ENCODE assay signal across 35 mouse cellular contexts in the genomic region with DNA sequence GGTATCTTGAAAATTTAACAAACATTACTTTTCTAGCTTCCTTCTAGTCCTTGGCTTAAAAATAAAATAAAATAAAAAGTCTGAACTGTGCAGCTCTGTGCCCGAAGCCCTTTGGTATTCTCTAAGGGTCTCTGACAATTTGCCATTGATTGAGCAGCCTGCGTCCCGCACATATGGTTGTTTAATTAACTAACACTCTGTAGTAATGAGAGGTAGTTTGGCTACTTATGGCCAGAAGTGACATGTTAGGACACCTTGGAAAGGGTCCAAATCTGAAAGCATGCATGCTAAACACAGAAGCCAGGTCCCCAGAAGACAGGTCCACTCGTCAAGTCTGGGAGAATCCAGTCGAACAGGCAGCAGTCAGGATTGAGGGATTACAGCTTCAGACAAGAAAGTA. TPM values are rescaled to one million over a fixed set of nuclear protein-coding genes. Genes with fewer than 3 reads are reported as not detected.
"Had no signal": no experiment of that assay in that cellular context is flagged by ENCODE, and none has a peak within 500 bp of the region (broad histone marks: within the 10 kb centered on the region; RNA-seq: fewer than 3 reads in every experiment).

No protein-coding gene starts in this region.

- H3K4me1 ChIP-seq: heart, embryonic 13.5 days; heart, embryonic 15.5 days; hindbrain, embryonic 10.5 days; hindbrain, embryonic 12.5 days; hindbrain, embryonic 15.5 days; intestine, embryonic 15.5 days; liver, embryonic 13.5 days; liver, embryonic 15.5 days had no signal

- H3K27me3 ChIP-seq: heart, embryonic 13.5 days; heart, embryonic 15.5 days; hindbrain, embryonic 12.5 days; hindbrain, embryonic 15.5 days; intestine, embryonic 15.5 days; limb, embryonic 12.5 days; liver, embryonic 13.5 days; liver, embryonic 15.5 days had no signal

- H3K9me3 ChIP-seq: heart, embryonic 13.5 days; heart, embryonic 15.5 days; hindbrain, embryonic 10.5 days; hindbrain, embryonic 12.5 days; hindbrain, embryonic 15.5 days; intestine, embryonic 15.5 days; limb, embryonic 10.5 days; limb, embryonic 12.5 days; liver, embryonic 13.5 days; liver, embryonic 15.5 days had no signal

- H3K9ac ChIP-seq: heart, embryonic 13.5 days; heart, embryonic 15.5 days; hindbrain, embryonic 12.5 days; hindbrain, embryonic 15.5 days; intestine, embryonic 15.5 days; limb, embryonic 12.5 days; liver, embryonic 13.5 days; liver, embryonic 15.5 days had no signal

- DNase-seq: gastrocnemius, adult 2 months; gastrocnemius, postnatal 10 days; gastrocnemius, postnatal 25 days; heart, adult 2 months; heart, postnatal 14 days; heart, postnatal 4 days; kidney, adult 18-20 months; kidney, adult 8-10 months; kidney, postnatal 10 days; kidney, postnatal 25 days; kidney, postnatal 4 days; liver; liver, embryonic 13.5 days had no signal

- H3K36me3 ChIP-seq: heart, embryonic 13.5 days; heart, embryonic 15.5 days; hindbrain, embryonic 10.5 days; hindbrain, embryonic 12.5 days; hindbrain, embryonic 15.5 days; intestine, embryonic 15.5 days; limb, embryonic 10.5 days; limb, embryonic 12.5 days; liver, embryonic 13.5 days; liver, embryonic 15.5 days had no signal

- ATAC-seq: inflammation-experienced regulatory T-cells, adult 6 months; intestine, embryonic 15.5 days; intestine, postnatal 0 days had no signal

- H3K4me3 ChIP-seq: gastrocnemius, adult 2 months; heart, adult 2 months; heart, embryonic 13.5 days; heart, embryonic 15.5 days; hindbrain, embryonic 10.5 days; hindbrain, embryonic 12.5 days; hindbrain, embryonic 15.5 days; intestine, embryonic 15.5 days; layer of hippocampus, adult 2 months; left cerebral cortex, adult 2 months; limb, embryonic 10.5 days; limb, embryonic 12.5 days; liver, embryonic 13.5 days; liver, embryonic 15.5 days had no signal

- H3K27ac ChIP-seq: gastrocnemius, adult 2 months; heart, adult 2 months; heart, embryonic 13.5 days; heart, embryonic 15.5 days; hindbrain, embryonic 10.5 days; hindbrain, embryonic 12.5 days; hindbrain, embryonic 15.5 days; intestine, embryonic 15.5 days; layer of hippocampus, adult 2 months; left cerebral cortex, adult 2 months; limb, embryonic 10.5 days; limb, embryonic 12.5 days; liver, embryonic 13.5 days; liver, embryonic 15.5 days had no signal

- H3K4me2 ChIP-seq: heart, embryonic 11.5 days; heart, embryonic 13.5 days; heart, embryonic 15.5 days; hindbrain, embryonic 12.5 days; hindbrain, embryonic 15.5 days; intestine, embryonic 15.5 days; limb, embryonic 12.5 days; liver, embryonic 11.5 days; liver, embryonic 13.5 days; liver, embryonic 15.5 days had no signal

RNA-seq across cellular contexts. Expression of a gene that starts 22.0 kb away (rescaled TPM):
- total RNA-seq: granulocyte monocyte progenitor cell, adult 5-6 weeks had no signal

RNA-seq across cellular contexts. Expression of a gene that starts 46.7 kb away (rescaled TPM):
- total RNA-seq: gastrocnemius, adult 2 months; gastrocnemius, postnatal 10 days; gastrocnemius, postnatal 25 days; gastrocnemius, postnatal 4 days; granulocyte monocyte progenitor cell, adult 5-6 weeks; heart, adult 2 months; heart, postnatal 14 days; heart, postnatal 4 days; layer of hippocampus, adult 2 months; left cerebral cortex, adult 2 months; left cerebral cortex, postnatal 36 days had no signal
- polyA plus RNA-seq: heart, adult 2 months; heart, embryonic 11.5 days; heart, embryonic 13.5 days; heart, embryonic 15.5 days; heart, postnatal 0 days; hindbrain, embryonic 10.5 days; hindbrain, embryonic 12.5 days; hindbrain, embryonic 15.5 days; inflammation-experienced regulatory T-cells, adult 6 months; intestine, embryonic 15.5 days; intestine, postnatal 0 days; kidney, embryonic 14.5 days; kidney, embryonic 16.5 days; limb, embryonic 10.5 days; limb, embryonic 12.5 days; limb, embryonic 14.5 days; liver, embryonic 11.5 days; liver, embryonic 13.5 days; liver, embryonic 15.5 days had no signal
